Mouse (Mus musculus) liver, postnatal 0 days (tissue): ENCODE results near the gene BC048679.
A peak's percentile ranks its signal among the peaks of the same experiment; 100 is the strongest.

ENCODE experiments used
- CTCF ChIP-seq: sonication (generic); IDR thresholded peaks from 2 replicates; pipeline ENCODE4 v1.5.1; 2016; ENCODE audit warnings: antibody characterized with exemption, low read depth
- EP300 ChIP-seq: IDR thresholded peaks from 2 replicates; pipeline ENCODE4 v1.6.1; 2016; ENCODE audit warnings: antibody characterized with exemption, low read depth, mild to moderate bottlenecking

DNA sequence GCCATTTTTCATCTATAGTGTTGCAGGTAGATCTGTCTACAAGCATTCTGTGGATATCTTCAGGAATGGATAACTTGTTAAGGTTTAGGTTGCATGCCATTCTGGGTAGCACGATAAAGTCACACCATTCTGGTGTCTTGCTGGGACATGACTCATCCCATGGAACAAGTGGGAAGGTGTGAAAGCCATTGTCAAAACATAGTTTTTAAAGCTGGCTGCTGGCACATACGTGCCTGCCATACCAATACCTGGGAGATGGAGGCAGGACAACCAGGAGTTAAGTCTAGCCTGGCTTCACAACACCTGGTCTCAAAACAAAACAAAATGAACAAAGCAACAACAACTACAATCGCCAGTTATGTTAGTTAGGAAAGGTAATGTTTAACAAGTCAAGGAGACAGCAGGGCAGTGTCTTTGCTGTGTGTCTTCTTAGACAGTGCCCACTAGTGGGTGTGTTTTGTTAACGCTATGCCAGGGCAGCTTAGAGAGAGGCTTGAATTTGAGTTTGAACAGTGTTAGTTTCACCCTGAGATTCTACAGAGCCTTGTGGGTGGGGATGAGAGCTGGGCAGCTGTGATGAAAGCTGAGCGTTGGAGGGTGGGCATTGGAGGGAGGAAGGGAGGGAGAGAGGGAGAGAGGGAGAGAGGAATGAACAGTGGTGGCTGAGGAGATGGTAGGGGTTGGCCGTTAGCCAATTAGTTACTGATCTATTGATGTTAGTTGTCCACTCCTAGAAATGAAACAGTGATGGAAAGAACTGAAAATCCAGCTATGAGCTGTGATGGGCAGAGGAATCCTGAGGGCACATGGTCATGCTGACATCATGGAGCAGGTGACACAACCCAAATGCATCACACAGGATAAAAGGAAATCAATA lies 18.3 kb upstream of the BC048679 start:
- 0 out of 2 replicates have a peak, but pooled peaks have one; percentile 14 for TF ChIP-seq CTCF
- TF ChIP-seq EP300, result no peak
